Mouse (Mus musculus) liver, embryonic 12.5 days (tissue): ENCODE data around the gene Trmt2a. TPM values are rescaled to one million over a fixed set of nuclear protein-coding genes. Genes with fewer than 3 reads are reported as not detected.

Experiments
- ATAC-seq: fragments of 200-750 bp; cut with Nextera tagmentation; 2 replicates; pipeline ENCODE4 v1.8.0; 2017; ENCODE audit warnings: moderate number of reproducible peaks, mild to moderate bottlenecking, moderate library complexity
- H3K27ac ChIP-seq: fragments of 300-500 bp; sonication (generic); 2 replicates; pipeline ENCODE4 v1.5.1; 2016; ENCODE audit warnings: mild to moderate bottlenecking
- H3K27me3 ChIP-seq: fragments of 300-500 bp; sonication (generic); replicated peaks from 2 replicates; pipeline ENCODE4 v1.6.1; 2016; ENCODE audit warnings: mild to moderate bottlenecking, moderate library complexity
- H3K36me3 ChIP-seq: fragments of 300-500 bp; sonication (generic); 2 replicates; pipeline ENCODE4 v1.6.1; 2016; ENCODE audit warnings: mild to moderate bottlenecking, moderate library complexity
- H3K4me1 ChIP-seq: fragments of 300-500 bp; sonication (generic); 2 replicates; pipeline ENCODE4 v1.6.1; 2016
- H3K4me2 ChIP-seq: fragments of 300-500 bp; sonication (generic); 2 replicates; pipeline ENCODE4 v1.6.1; 2016; ENCODE audit warnings: mild to moderate bottlenecking, moderate library complexity
- H3K4me3 ChIP-seq: fragments of 300-500 bp; sonication (generic); 2 replicates; pipeline ENCODE4 v1.5.1; 2016; ENCODE audit warnings: mild to moderate bottlenecking, moderate library complexity
- H3K9ac ChIP-seq: fragments of 300-500 bp; sonication (generic); 2 replicates; pipeline ENCODE4 v1.6.1; 2016; ENCODE audit warnings: mild to moderate bottlenecking, moderate library complexity
- H3K9me3 ChIP-seq: fragments of 300-500 bp; sonication (generic); replicated peaks from 2 replicates; pipeline ENCODE4 v1.6.1; 2016; ENCODE audit warnings: mild to moderate bottlenecking, moderate library complexity
- WGBS: fragments of 180-500 bp; shearing (Covaris S2); methylation state at CpG from one replicate; pipeline ENCODE4 v1.1.7; 2016; ENCODE audit not compliant: insufficient replicate concordance; 5-methylcytosine and 5-hydroxymethylcytosine counted together
- polyA plus RNA-seq: library from polyadenylated mRNA; unstranded; fragments of >200 nt; fragmentation: Nextera tagmentation; extraction: Ambion mirVana; gene quantifications from 2 replicates; pipeline ENCODE4 v1.2.1, GENCODE M21; 2016

Trmt2a gene
- polyA plus RNA-seq, 1 experiment from 2014 or later: 96.5 TPM

GRCm38 (mm10) chr16:18220001-18220400 lies 28.5 kb upstream of the Trmt2a start:
- Histone ChIP-seq H3K4me2 (no peak overlapping the region), H3K27ac (no peak overlapping the region), H3K4me3 (no peak overlapping the region), H3K9me3 (no peaks in the 10 kb centered on the region), H3K9ac (no peak overlapping the region), H3K36me3 (peaks cover 28% of the 10 kb centered on the region), H3K4me1 (peaks cover 7% of the 10 kb centered on the region), H3K27me3 (peaks cover 10% of the 10 kb centered on the region; the same call in 1 of the 2 replicates)
- peak; percentile 43; the same call in 1 of the 2 replicates for ATAC-seq
- 37% methylated on average over 8 of the region's 8 CpGs for WGBS

DNA sequence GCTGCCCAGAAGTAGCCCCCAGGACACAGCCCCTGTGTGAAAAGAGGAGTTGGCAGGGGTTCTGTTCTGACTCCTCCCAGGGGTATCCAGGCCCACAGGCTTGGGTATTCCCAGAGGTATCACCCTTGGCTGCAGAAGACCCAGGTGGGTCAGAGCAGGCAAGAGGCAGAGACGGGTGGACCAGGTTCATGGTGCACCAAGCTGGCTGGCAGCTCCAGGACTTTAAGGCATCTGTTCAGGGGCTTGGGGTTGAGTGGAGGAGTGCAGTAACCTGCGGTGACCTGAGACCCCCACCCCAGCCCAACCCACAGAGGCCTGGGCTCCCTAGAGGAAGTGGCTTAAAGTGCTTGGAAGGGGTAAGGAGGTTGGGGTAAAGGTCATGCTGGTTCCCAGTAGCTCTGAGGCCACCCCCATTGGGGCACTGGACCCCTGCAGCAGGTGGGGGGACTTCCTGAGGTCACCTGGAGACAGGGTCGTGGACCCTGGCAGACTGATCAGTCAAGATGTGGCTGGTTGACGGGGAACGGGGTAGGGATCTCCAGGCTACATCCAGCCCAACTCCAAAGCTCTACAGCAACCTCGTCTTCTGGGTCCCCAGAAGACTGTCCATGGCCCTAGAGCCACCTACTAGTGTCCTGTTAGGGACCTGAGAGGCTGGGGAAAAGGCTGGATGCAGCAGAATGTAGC lies 27.5 kb upstream of the Trmt2a start:
- H3K27ac ChIP-seq: no peak overlapping the region

GRCm38 (mm10) chr16:18221543-18221898 lies 27.0 kb upstream of the Trmt2a start:
- Histone ChIP-seq H3K4me1 (peaks cover 7% of the 10 kb centered on the region), H3K27me3 (peaks cover 4% of the 10 kb centered on the region; the same call in 1 of the 2 replicates), H3K4me3 (no peak overlapping the region), H3K9me3 (no peaks in the 10 kb centered on the region), H3K9ac (no peak overlapping the region), H3K4me2 (no peak overlapping the region), H3K27ac (no peak overlapping the region), H3K36me3 (peaks cover 42% of the 10 kb centered on the region)
- 72% methylated on average over 11 of the region's 11 CpGs for WGBS
- ATAC-seq: no peak

More for the DNA sequence above, 27.5 kb upstream of the Trmt2a start:
- H3K9me3 ChIP-seq: no peaks in the 10 kb centered on the region
- no peak for ATAC-seq
- no peak overlapping the region for H3K4me3 ChIP-seq
- peaks cover 7% of the 10 kb centered on the region for H3K4me1 ChIP-seq
- 64% methylated on average over 6 of the region's 6 CpGs for WGBS
- peaks cover 5% of the 10 kb centered on the region; the same call in 1 of the 2 replicates for H3K27me3 ChIP-seq
- H3K36me3 ChIP-seq: peaks cover 37% of the 10 kb centered on the region
- no peak overlapping the region for H3K4me2 ChIP-seq
- H3K9ac ChIP-seq: no peak overlapping the region

- H3K36me3 ChIP-seq: peaks cover 48% of the 10 kb centered on the region
- peaks cover 7% of the 10 kb centered on the region for H3K4me1 ChIP-seq
- ATAC-seq: no peak
- no peaks in the 10 kb centered on the region for H3K9me3 ChIP-seq
- no peak overlapping the region for H3K27ac ChIP-seq
- H3K4me2 ChIP-seq: no peak overlapping the region
- no peak overlapping the region for H3K9ac ChIP-seq
- peaks cover 4% of the 10 kb centered on the region; the same call in 1 of the 2 replicates for H3K27me3 ChIP-seq
- no peak overlapping the region for H3K4me3 ChIP-seq
- 69% methylated on average over 11 of the region's 11 CpGs for WGBS
These were observed 26.3 kb upstream of the Trmt2a start for GRCm38 (mm10) chr16:18222188-18222587.

DNA sequence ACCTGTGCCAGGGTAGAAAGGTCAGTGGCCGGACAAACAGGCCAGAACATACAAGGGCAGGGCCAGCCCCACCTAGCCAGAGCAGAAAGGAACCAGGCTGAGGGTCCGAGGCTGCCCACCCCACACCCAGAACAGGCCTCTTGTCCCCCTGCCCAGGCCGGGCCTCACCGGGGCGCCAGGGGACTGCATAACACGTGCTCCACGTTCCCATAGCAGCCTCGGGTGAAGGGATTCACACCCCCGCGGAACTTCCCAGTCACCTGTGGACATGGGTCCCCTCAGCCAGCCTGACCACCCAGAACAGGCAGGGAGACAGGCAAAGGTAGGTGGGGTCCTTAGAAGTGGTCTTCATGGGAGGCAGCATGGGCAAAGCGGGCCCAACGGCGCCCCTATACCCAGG lies 21.3 kb upstream of the Trmt2a start:
- ATAC-seq: no peak
- WGBS: 75% methylated on average over 13 of the region's 13 CpGs
- Histone ChIP-seq H3K4me3 (no peak overlapping the region), H3K9ac (no peak overlapping the region), H3K9me3 (no peaks in the 10 kb centered on the region), H3K27me3 (no peaks in the 10 kb centered on the region), H3K4me2 (no peak overlapping the region), H3K36me3 (peaks cover 50% of the 10 kb centered on the region), H3K4me1 (peaks cover 21% of the 10 kb centered on the region), H3K27ac (no peak overlapping the region)

DNA sequence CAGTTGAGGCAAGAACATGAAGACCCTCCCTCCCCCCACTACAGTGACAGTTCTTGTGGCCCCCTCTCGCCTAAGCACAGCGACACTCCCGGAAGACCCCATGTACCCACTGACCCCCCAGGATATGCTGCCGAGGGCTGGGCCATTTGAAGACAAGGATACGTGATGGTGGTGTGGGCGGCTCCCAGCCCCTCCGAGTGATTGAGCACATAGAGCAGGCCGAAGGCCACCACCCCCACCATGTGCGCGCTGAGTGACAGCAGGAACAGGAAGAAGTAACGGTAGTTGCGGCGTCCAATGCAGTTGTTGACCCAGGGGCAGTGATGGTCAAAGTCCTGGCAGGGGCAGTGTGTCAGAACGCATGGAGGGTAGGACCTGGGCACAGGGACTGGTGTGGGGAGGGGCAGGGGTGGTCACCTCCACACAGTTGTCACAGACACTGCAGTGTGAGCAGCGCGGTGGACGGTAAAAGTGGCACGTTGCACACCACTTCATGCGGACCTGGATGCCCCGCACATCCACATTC lies 20.5 kb upstream of the Trmt2a start:
- Histone ChIP-seq H3K4me1 (peaks cover 21% of the 10 kb centered on the region), H3K9me3 (no peaks in the 10 kb centered on the region), H3K27me3 (no peaks in the 10 kb centered on the region), H3K36me3 (peaks cover 42% of the 10 kb centered on the region), H3K9ac (no peak overlapping the region), H3K4me2 (no peak overlapping the region), H3K4me3 (no peak overlapping the region), H3K27ac (no peak overlapping the region)
- WGBS: 82% methylated on average over 20 of the region's 20 CpGs
- peak; percentile 38; the same call in 1 of the 2 replicates for ATAC-seq

DNA sequence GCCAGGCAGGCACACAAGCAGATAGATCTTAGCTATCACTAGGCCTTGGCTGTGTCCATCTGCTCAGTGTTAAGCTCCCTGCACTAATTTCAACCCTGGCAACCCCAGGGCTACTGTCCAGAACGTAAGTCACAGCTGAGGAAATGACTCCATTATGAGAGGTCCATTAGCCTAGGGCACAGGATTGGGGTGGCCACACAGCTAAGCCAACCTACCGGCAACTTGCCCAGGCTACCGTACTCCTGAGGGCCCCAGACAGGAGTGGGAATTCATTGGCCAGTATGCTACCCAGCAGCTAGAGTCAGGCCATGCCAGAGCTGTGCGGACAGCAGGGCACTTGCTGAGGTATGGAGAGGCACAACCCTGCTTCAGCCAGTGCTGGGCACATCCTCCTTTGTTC lies 19.6 kb upstream of the Trmt2a start:
- Histone ChIP-seq H3K36me3 (peaks cover 34% of the 10 kb centered on the region), H3K9me3 (no peaks in the 10 kb centered on the region), H3K27me3 (peaks cover 8% of the 10 kb centered on the region), H3K4me1 (peaks cover 29% of the 10 kb centered on the region), H3K27ac (no peak overlapping the region), H3K4me2 (no peak overlapping the region), H3K9ac (no peak overlapping the region), H3K4me3 (no peak overlapping the region)
- 77% methylated on average over 4 of the region's 4 CpGs for WGBS
- ATAC-seq: no peak

DNA sequence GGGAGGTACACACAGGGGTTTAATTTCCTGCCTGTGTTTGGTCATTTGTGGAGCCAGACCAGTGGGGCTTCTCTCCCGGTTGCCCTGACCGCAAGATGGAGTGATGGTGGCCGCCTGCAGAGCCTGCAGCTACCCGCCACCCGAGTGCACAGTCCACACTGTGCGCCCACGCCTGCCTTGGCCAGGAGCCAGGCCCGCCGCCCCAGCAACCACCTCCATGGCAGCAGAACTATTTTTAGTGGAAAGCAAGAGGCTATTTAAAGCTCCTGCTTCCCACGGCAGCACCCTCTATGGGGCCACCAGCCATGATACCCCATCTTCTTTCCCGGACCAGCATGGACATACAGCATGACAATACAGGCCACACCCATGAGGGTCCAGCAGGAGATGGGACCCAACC lies 18.9 kb upstream of the Trmt2a start:
- Histone ChIP-seq H3K4me2 (no peak overlapping the region), H3K4me1 (peaks cover 37% of the 10 kb centered on the region), H3K4me3 (no peak overlapping the region), H3K27ac (no peak overlapping the region), H3K36me3 (peaks cover 26% of the 10 kb centered on the region), H3K9ac (no peak overlapping the region), H3K9me3 (no peaks in the 10 kb centered on the region), H3K27me3 (peaks cover 15% of the 10 kb centered on the region)
- 69% methylated on average over 11 of the region's 11 CpGs for WGBS
- ATAC-seq: no peak

DNA sequence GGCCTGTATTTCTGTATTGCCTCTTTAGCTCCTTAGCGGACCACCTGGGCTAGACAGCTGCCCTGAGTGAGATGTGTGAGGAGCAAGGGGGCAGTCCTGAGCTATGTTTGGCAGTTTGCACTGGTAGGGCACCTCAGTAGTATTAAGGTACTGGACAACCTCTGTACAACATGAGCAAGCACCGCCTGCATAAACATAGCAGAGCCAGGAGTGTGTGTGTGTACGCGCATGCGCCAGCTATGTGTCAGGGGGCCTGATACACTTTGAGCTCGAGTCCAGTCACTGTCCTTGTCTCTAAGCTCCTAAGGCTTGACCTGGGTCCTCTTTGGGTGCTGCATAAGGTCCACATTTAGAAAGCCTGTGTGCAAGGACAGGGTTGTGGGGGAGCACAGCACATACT lies 17.9 kb upstream of the Trmt2a start:
- Histone ChIP-seq H3K9me3 (no peaks in the 10 kb centered on the region), H3K27me3 (peaks cover 25% of the 10 kb centered on the region), H3K27ac (no peak overlapping the region), H3K36me3 (peaks cover 18% of the 10 kb centered on the region; the same call in 1 of the 2 replicates), H3K4me1 (peaks cover 47% of the 10 kb centered on the region), H3K4me2 (no peak overlapping the region), H3K4me3 (no peak overlapping the region), H3K9ac (no peak overlapping the region)
- ATAC-seq: no peak
- 79% methylated on average over 6 of the region's 6 CpGs for WGBS

DNA sequence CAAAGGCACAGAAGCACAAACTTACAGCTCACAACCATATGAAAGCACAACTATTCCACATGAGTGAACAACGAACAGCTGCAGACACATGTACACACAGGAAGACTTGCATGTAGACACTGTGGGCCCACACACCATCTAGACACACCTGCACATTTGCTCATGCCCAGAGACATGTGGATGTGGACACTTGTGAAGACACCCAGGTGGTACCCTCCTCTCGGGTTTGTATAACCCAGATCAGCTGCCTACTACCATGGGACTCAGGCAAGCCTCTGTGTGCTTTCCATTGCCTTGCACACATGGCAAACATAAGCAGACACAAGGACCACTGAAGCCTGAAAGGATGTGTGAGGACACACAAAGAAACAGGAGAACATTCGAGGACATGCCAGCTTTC lies 17.4 kb upstream of the Trmt2a start:
- H3K9ac ChIP-seq: no peak overlapping the region
- H3K27ac ChIP-seq: no peak overlapping the region
- H3K36me3 ChIP-seq: peaks cover 13% of the 10 kb centered on the region; the same call in 1 of the 2 replicates
- no peak overlapping the region for H3K4me2 ChIP-seq
- H3K9me3 ChIP-seq: no peaks in the 10 kb centered on the region
- peaks cover 30% of the 10 kb centered on the region for H3K27me3 ChIP-seq
- H3K4me3 ChIP-seq: no peak overlapping the region
- peaks cover 51% of the 10 kb centered on the region for H3K4me1 ChIP-seq
- 63% methylated on average over 3 of the region's 3 CpGs for WGBS
- no peak for ATAC-seq

- no peak overlapping the region for H3K4me2 ChIP-seq
- 72% methylated on average over 4 of the region's 4 CpGs for WGBS
- ATAC-seq: no peak
- H3K27ac ChIP-seq: no peak overlapping the region
- no peak overlapping the region for H3K4me3 ChIP-seq
- no peaks in the 10 kb centered on the region for H3K9me3 ChIP-seq
- no peak overlapping the region for H3K9ac ChIP-seq
- peaks cover 34% of the 10 kb centered on the region for H3K27me3 ChIP-seq
- peaks cover 55% of the 10 kb centered on the region for H3K4me1 ChIP-seq
- peaks cover 9% of the 10 kb centered on the region; the same call in 1 of the 2 replicates for H3K36me3 ChIP-seq
These were observed 17.0 kb upstream of the Trmt2a start for GRCm38 (mm10) chr16:18231451-18231850.

- H3K27ac ChIP-seq: no peak overlapping the region
- H3K27me3 ChIP-seq: peaks cover 36% of the 10 kb centered on the region
- 0 out of 2 replicates have a peak overlapping the region, but pooled peaks have one; percentile 71 for H3K9ac ChIP-seq
- 48% methylated on average over 1 of the region's 1 CpGs for WGBS
- H3K4me1 ChIP-seq: peaks cover 60% of the 10 kb centered on the region
- H3K36me3 ChIP-seq: peaks cover 8% of the 10 kb centered on the region
- H3K4me3 ChIP-seq: no peak overlapping the region
- ATAC-seq: no peak
- H3K9me3 ChIP-seq: no peaks in the 10 kb centered on the region
- no peak overlapping the region for H3K4me2 ChIP-seq
These were observed 15.0 kb upstream of the Trmt2a start for GRCm38 (mm10) chr16:18233451-18233850.
